Mouse (Mus musculus) thymus, postnatal 4 days (tissue): ENCODE results near the gene Socs4.
"Not testable (repeated sequence)": the region's sequence is repeated elsewhere in the genome, so short reads cannot be mapped to it uniquely, and the experiment has no call there.

ENCODE experiments used
- DNase-seq: peaks from one replicate; pipeline ENCODE4 v3.0.0; 2021

Gene Socs4

DNA sequence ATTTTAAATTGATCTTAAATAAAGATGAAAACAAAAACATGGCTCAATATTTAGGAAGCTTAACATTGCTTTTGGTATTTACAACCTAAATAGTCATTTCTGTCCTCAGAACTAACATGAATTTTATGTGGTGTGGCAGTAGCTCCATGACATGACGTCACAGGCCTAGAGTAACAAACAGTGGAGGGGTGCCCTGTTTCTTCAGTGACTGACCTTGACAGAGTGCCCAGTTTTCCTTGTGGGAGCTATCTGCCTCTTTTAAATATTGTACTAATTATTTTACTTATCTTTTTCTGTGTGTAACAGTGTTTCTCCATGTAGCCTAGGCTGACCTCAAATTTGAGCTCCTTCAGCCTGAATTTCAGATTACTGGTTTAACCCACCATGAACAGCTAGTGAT lies 15.0 kb downstream of the Socs4 start:
- DNase-seq, result no peak

DNA sequence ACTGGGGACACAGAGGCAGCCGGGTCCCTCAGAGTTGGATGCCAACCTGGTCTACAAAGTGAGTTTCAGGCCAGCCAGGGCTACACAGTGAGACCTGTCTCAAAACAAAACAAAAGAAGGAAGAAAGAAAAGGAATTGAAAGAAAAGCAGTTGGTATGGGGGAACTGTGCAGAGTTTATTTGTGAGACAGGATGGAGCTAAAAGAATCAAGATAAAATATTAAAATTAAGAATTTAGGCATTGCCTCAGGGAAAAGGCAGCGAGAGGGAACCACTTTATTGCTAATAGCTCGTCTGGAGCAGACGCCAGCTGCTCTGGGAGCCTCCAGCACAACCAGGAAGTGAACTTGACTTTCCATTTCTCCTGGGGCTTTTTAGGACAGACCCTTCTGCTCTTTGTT lies 17.4 kb downstream of the Socs4 start:
- DNase-seq, result no peak

DNA sequence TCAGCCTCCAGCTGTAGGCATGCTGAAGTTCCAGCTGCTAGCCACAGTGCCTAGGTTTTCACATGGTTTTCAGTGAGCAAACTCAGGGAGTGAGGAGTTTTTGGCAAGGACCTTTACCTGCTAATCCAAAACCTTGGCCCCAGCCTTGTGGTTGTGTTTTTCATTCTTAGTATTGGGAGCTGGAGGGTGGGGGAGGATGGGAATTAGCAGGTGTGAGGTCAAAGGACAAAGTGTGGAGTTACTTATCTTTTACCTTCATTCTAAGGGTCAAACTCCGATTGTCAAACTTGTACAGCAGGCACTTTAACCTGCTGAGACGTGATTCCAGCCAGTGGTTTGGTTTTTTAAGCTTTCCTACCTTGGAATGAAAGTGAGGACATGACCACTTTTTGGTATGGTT lies 19.5 kb downstream of the Socs4 start:
- no peak for DNase-seq

DNA sequence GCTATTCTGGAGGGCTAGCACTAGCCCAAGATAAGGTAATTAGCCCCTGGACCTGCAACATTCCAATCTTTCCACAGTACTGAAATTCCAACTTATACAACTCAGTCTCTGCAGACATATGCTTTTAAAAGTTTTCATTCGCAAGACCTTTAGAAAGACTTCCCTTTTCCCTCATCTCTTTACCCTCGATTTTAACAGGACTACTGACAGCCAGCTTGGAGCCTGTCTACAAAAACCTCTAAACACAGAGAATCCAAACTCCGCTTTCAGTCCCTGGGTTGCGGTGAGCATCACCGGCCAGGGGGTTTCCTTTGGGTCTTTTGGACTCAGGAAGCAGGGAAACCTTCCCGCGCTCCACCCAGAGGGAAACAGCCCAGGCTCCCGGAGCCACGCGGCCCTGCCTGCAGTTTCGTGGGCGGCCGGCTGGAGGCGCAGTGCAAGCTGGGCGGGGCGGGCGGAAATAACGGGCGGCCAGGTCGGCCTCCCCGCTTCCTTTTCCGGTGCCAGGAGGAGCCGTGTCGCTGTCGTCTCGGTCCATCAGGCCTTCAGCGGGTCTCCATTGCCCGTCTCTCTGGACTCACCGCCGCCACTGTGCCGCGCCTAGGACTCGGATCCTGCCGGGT lies 21.2 kb downstream of the Socs4 start, which contains the start of gene Mapk1ip1l:
TSS of gene Mapk1ip1l (plus strand) at position 482 of the 623 bp plus-strand sequence.
- peak; percentile 95 for DNase-seq

DNA sequence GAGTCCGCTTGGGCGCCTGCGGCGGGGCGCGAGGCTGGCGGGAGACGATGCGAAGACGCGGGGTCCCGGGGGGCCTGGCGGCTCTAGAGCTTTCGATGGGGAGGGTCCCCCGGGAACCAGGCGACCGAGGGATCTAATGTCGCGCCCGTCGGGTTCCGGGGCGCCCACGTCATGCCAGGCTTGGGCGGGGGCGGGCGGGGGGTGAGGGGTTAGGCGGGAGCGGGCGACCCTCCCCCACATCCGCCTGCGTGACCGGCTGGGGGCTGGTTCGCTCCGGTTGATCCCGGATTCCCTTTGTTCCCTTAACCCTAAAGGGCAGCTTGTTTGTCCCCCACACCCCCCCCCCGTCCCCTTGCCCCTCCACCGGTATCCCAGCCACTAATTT lies 21.7 kb downstream of the Socs4 start:
- DNase-seq, result no peak

DNA sequence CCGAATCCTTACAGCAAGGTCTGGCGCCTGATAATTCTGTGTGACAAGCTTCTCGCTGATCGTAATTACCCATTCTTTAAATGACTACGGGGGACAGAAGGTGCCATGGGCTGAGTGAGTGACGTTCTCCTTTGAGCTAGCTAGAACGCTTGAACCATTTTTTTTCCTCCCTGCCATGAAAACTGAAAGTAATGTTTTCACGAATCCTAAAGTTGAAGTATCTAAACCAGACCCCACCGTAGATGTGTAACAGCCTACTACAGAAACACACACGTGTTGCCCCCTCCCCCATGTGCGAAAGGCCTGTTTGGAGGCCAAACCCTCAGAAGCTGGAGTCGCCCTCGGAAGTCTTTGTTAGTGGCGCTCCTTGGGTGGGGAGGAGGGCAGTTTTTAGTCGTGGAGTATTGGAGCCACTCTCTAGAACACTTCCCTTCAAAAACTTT lies 22.1 kb downstream of the Socs4 start:
- DNase-seq, result peak; percentile 51

DNA sequence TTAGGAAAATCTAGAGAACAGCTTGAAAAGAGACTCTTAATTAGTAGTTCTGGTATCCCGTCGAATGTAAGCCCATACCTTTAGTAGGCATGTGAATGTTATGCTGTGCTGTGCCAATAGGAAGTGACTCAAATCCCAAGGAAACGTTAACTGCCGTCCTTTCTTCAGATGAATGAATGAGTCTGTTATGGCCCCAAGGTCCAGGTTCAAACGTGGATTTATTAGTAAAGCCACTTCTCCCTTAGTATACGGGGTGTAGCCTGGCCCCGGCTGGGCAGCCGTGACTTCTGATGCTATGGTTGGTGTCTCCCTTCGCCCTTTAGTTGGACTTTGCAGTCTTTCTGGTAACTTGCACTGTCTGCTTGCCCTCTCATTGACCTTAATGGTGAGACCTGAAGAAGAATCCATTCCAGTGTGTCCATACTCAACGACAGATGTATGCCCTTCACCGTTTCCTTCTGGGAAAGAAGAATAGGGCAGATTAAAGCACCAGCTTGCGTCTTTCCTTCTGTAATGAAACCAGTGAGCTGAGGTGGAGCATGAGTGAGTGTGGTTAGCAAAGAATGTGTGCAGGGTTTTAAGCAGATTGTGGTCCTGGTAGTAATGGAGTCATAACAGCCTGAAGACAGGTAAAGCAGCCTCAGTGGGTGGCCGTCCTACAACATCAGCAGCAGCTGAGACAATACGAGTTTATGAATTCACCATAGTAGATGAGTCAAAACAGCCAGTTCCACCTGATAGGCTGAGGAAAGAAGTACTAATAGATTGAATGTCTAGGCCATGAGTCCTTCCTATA lies 26.4 kb downstream of the Socs4 start:
- no peak for DNase-seq

DNA sequence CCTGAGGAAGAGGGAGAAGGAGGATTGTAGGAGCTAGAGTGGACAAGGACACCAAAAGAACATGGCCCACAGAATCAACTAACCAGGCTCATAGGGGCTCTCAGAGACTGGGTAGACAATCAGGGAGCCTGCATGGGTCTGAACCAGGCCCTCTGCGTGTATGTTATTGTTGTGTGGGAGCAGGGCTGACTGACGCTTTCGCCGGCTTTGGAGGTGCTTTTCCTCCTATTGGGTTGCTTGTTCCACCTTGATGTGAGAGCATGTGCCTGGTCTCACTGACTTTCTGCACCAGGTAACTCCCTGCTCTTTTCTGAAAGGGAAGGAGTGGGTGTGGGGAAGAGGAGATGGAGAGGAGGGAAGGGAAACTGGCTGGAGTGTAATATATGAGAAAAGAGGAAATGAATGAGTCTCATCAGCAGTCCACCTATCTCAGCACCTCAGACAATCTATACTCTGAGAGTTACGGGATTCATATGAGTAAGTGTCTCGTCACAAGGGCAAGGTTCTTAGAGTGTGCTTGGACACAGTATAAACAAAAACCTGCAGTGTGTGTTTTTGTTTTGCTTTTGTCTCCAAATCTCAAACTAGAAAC lies 28.2 kb downstream of the Socs4 start:
- no peak for DNase-seq

DNA sequence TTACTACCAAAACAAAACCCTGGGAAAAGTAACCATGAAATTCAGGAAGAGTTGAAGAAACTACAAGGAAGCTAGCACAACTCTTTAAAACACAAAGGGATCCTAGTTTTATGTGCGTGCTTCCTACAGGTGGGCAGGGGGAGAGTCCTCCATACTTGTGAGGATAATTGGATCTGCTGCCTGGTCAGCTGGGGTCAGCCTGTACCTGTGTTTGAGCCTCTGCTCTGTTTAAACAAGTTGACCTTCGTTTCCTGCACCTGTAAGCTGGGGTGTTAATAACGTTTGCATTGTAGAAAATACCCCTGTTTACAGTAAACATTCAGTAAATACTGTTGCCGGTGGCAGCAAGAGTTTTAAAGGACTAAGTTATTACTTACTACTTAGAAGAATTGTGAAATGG lies 29.2 kb downstream of the Socs4 start:
- DNase-seq, result no peak

DNA sequence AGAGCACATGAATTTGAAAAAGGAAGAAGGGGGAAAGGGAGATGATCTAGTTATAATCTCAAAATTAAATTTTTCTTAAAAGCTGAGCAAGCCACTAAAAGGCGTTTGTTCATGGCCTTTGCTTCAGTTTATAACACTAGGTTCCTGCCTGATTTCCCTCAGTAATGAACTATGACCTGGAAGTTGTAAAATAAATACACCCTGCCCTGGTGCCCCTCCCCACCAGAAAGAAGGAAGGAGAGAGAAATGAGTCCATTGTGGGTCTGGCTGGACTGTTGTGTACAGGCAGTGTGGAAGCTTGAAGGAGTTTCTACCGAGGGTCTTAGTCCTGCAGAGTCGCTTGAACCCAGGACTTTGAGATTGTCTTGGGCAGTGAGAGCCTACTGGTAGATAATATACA lies 30.9 kb downstream of the Socs4 start:
- no peak for DNase-seq

DNA sequence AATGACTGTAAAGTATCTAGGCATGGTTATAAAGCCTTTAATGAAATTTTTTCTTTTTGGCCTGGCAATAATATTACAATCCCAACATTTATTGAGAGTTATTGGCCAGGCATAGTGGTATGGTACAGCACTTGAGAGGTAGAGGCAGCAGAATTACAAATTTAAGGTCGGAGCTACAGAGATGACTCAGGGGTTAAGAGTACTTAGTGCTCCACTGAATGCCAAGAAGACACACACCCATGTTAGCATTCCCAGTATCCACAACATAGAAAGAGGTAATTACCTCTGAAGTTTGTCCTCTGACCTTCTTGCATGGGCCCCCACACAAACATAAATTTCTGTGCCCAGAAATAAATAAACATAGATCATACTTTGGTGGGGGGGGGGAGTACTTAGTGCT lies 32.3 kb downstream of the Socs4 start:
- no peak for DNase-seq

DNA sequence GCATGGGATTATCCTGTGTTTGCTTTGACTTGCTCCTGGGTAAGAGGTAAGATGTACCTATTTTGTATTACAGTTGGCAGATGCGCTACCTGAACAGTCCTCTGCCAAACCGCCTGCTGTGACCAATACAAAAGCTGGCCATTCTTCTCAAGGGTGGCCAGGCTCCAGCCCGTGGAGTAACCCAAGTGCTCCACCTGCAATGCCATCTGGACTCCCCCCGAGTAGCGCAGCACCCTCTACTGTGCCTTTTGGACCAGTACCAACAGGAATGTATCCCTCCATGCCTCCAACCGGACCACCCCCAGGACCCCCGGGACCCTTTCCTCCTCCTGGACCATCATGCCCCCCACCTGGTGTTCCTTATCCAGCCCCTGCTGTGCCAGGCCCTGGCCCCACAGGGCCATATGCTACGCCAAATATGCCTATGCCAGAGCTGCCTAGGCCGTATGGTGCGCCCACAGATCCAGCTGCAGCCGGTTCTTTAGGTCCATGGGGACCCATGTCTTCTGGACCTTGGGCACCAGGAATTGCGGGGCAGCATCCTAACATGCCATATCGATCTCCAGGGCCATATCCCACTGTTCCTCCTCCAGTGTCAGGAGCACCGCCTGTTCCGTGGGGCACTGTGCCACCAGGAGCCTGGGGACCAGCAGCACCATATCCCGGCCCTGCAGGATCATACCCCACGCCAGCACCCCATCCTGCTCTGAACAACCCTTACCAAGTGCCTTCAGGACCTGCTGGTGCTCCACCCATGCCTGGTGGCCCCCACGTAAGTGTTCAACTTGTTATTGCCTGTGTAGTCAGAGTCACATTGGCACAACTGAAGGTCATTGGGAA lies 33.8 kb downstream of the Socs4 start:
- DNase-seq, result no peak

DNA sequence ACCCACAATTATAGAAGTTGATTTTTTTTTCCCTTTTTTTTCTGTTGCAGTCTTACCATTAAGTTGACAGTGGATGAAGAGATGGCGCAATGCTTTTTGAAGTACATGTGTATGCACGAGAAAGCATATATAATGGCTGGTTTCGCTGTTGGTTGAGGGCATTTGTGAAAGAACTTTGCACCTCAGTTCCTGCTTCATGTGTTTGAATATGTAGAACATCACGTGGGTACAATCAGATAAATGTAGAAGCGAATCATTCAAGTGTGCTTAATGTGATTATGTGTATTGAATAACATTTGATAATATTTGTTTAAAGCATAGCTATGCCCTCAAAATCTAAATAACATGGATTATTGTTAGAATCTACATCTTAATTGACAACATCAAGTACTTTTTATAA lies 42.6 kb downstream of the Socs4 start:
- no peak for DNase-seq

DNA sequence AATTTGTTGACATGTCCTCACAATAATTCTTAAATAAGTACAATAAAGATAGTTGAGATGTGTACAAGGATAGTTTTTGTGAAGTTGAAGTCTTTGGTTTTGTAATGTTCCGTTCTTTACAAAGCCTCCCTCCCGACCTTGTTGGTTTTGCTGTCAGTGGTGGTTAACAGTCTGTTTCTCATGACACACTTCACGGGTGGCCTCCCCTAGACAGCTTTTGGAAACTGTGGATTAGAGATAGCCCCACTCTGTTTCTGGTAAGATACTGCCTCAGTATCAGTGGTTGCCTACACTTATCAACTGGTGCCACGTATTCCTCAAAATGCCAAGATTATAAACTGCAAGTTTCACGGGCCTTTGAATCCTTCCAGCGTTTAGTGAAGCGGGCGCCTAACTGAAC lies 44.9 kb downstream of the Socs4 start:
- DNase-seq, result not testable (repeated sequence)

DNA sequence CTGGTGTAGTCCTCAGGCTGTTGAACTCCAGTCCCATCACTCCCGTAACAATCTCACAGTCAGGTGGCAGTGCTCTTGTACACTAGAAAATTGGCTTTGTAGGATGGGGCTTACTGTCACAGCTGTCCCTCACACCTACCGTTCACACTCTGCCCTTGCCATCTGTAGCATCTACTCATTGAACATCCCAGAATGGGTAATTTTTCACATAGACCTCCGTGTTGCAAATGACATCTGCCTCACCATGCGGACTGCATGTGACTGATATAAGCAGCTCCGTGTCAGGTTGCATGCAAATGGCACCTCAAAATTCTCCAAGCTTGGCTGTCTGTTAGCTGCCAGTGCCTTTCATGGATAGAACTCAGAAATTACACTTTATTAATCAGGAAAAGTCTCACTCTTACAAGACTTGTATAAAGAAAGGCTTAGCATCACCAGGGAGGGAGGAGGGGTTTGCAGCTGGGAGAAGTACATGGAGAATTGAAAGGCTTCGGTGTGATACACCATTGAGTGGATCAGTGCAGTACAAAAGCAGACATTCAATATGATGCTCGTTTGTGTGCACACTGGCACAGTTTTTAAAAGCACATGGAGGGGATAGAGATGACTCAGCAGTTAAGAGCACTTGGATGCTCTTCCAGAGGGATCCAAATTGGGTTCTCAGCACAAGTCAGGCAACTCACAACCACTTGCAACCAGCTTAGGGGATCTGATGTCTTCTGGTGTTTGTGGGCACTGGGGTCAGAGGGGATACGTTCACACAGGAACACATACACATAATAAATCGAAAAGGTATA lies 49.4 kb downstream of the Socs4 start:
- DNase-seq, result no peak

DNA sequence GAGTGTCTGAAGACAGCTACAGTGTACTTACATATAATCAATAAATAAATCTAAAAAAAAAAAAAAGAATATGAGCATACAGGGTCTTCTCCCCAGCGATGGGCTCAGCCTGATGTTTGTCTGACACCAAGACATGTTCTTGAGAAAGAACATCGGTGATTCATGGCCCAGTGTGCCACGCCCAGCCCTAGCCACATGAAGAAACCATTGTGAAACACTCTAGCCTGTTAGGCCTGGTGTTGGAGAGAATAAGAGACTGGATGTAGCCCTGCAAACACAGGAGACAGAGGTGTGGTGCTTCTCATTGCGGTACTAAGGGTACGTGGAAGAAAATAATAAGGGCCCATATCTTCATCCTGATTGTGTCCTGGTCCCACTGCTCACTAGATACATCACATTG lies 50.6 kb downstream of the Socs4 start:
- no peak for DNase-seq

DNA sequence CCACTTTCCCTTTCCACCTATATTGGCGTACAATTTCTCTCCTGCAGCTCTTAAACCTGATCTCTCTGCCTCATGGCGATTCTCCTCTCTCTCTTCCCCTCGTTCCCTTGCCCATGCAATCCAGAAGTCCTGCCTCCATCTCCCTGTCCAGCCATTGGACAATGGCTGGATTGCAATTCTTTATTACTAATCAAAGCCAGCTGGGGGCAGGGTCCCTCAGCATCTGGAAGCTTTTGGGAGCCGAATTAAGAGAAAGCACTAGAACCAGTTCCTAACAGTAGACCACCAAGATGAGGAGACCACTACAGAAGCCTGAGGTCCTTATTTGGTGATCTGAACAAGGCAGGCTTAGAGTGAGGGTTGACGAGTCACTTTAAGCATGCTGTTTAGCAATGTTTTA lies 55.2 kb downstream of the Socs4 start:
- no peak for DNase-seq

DNA sequence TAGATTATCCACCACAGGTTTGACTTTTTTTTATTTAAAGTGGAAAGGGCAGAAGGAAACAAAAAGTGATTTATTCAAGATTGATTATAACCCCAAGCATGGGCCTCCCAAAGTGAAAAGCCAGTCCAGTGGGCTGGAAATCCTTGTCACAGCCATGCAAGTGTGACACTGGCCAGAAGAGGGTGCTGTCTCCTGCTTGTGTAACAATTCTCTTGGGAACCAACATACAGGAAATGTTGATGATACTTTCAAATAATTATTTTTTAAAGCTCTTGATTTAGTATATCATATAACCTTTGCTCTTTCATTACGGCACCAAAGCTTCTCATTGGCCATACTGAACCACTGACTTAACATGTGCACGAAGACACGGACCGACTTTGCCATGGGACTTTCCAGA lies 58.1 kb downstream of the Socs4 start:
- DNase-seq, result peak; percentile 80

DNA sequence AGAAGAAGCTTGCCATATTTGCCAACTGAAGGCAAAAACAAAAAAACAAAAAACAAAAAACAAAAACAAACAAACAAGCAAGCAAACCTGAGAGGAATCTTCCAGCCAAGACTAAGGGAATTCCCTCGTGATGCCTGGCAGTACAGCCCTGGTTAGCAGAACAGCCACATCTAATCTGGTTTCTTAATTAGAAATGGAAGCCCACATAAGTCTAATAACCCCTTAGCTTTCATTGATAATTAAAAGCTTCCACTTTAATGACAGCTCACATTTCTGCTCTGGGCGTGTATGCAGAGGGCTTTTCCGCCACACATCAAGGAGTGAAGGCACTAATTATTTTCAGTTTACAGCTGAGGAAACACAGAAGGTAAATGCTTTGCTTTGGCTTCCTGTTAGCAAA lies 58.6 kb downstream of the Socs4 start:
- DNase-seq, result no peak

DNA sequence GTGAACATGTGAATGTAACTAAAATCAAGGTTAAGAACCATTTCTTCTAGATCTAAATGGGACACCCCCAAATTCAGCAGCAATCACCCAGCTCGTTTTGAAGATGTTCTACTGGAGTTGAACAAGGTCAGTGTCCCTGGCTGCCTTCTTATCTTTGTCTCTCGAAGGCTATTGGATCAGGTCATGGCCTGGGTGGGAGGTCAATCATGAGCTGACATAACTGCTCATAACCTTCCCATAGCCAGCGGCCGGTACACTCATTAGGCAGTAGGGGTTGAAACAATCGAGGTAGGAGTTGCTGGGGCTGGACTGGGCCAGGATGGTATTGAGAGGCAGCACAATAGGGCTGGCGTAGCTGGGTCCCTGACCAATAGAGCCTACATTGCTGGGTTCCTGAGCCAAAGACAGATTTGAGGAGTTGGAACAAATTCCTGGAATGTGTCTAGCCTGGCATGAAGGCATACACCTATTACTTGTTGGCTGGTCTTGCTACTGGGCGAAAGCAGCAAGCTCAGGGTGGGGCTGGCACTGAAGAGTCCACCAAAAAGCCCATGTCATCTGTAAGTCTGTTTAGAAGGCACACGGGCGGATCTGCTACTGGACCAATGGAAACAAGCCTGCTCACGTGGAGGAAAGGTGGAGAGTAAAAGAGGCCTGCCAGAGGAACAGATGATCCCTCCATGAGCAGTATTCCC lies 63.6 kb downstream of the Socs4 start:
- DNase-seq, result no peak

DNA sequence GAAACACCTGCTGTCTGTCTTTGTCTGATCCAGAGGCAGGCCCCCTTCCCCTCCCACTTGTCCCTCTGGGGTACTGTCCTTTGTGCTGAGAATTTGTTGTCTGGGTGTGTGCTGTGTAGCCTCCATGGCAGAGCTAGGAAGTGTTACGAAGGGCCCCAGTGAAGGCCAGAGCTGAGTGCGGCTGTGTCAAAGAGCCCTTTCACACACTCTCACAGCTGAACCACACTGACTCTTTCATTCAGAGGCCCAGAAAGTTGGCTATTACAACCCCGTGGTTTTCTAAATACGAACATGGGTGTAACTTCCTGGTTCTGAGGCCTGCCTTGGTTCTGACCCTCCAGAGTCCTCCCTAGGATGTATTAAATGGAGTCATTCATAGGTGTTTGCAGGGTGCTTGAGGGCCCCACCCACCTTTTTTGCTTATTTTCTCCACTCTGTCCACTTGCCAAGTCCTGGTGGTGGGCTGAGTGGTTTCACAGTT lies 65.1 kb downstream of the Socs4 start:
- DNase-seq, result no peak
